Mouse (Mus musculus) midbrain, embryonic 11.5 days (tissue): ENCODE data around the gene Rgl2. TPM values are rescaled to one million over a fixed set of nuclear protein-coding genes. Genes with fewer than 3 reads are reported as not detected.
A peak's percentile ranks its signal among the peaks of the same experiment; 100 is the strongest.
"Not testable (repeated sequence)": the region's sequence is repeated elsewhere in the genome, so short reads cannot be mapped to it uniquely, and the experiment has no call there.

ENCODE experiments used
- ATAC-seq: fragments of 200-750 bp; cut with Nextera tagmentation; 2 replicates; pipeline ENCODE4 v1.8.0; 2017; ENCODE audit warnings: moderate TSS enrichment, moderate library complexity; ENCODE audit not compliant: low FRiP score
- DNase-seq: peaks from one replicate; pipeline ENCODE4 v3.0.0; 2015; ENCODE audit warnings: low spot score; ENCODE audit errors: missing footprints
- H3K27ac ChIP-seq: fragments of 300-500 bp; sonication (generic); 2 replicates; pipeline ENCODE4 v1.5.1; 2014; ENCODE audit warnings: low read depth, low read length
- H3K27me3 ChIP-seq: fragments of 300-500 bp; sonication (generic); 2 replicates; pipeline ENCODE4 v1.6.1; 2014; ENCODE audit warnings: mild to moderate bottlenecking, low read length, moderate library complexity, mixed read lengths; ENCODE audit not compliant: control insufficient read depth, insufficient read depth
- H3K36me3 ChIP-seq: fragments of 300-500 bp; sonication (generic); 2 replicates; pipeline ENCODE4 v1.6.1; 2014; ENCODE audit warnings: mild to moderate bottlenecking, low read length, moderate library complexity, mixed read lengths; ENCODE audit not compliant: control insufficient read depth, insufficient read depth
- H3K4me1 ChIP-seq: fragments of 300-500 bp; sonication (generic); 2 replicates; pipeline ENCODE4 v1.6.1; 2014; ENCODE audit warnings: low read length; ENCODE audit not compliant: control insufficient read depth, insufficient read depth
- H3K4me2 ChIP-seq: fragments of 300-500 bp; sonication (generic); 2 replicates; pipeline ENCODE4 v1.6.1; 2014; ENCODE audit warnings: mild to moderate bottlenecking, moderate library complexity
- H3K4me3 ChIP-seq: fragments of 300-500 bp; sonication (generic); 2 replicates; pipeline ENCODE4 v1.5.1; 2014; ENCODE audit warnings: low read depth, low read length
- H3K9ac ChIP-seq: fragments of 300-500 bp; sonication (generic); 2 replicates; pipeline ENCODE4 v1.6.1; 2014; ENCODE audit warnings: low read length
- H3K9me3 ChIP-seq: fragments of 300-500 bp; sonication (generic); 2 replicates; pipeline ENCODE4 v1.6.1; 2016; ENCODE audit warnings: low read length; ENCODE audit not compliant: control insufficient read depth
- WGBS: fragments of 180-500 bp; shearing (Covaris S2); extraction: QIAGEN DNeasy Blood & Tissue Kit; methylation state at CpG from one replicate; pipeline ENCODE4 v1.1.7; 2014; 5-methylcytosine and 5-hydroxymethylcytosine counted together
- microRNA-seq: library from miRNA; unstranded; fragments of <30 nt; microRNA quantifications from one replicate; pipeline ENCODE4, GENCODE M21; 2017
- polyA plus RNA-seq: library from polyadenylated mRNA; unstranded; fragments of >200 nt; fragmentation: Nextera tagmentation; extraction: Ambion mirVana; gene quantifications from 2 replicates; pipeline ENCODE4 v1.2.1, GENCODE M21; 2014

Rgl2 gene
- polyA plus RNA-seq, 1 experiment from 2014 or later, result 33.6 TPM

DNA sequence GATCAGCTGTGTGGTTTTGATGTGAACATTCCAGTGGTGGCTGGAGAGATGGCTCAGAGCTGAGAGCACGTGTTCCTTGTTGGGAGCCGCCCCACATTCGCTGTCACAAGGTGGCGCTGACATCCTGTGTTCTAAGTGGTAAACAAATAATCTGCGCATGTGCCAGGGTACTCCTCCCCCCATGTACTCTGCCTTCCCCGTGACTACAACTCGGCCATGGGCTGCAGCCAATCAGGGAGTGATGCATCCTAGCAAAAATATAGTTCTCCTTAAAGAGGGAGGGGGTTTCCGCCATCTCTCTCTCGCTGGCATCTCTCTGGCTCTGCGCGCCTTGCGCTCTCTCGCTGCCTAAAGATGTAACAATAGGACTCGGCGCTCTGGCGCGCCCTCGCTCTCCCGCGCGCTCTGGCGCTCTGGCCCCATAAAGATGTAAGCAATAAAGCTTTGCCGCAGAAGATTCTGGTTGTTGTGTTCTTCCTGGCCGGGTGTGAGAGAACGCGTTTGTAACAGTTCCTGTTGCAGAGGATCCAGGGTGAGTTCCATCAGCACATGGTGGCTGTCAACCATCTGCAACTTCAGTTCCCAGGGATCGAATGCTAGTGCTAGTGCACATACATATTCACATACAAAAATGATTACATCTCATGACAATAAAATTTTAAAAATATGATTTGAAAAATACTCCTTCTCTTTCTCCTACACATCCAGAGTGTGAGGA lies 52.0 kb downstream of the Rgl2 start:
- DNase-seq (peak; percentile 99), ATAC-seq (peak; percentile 94)
- H3K36me3 ChIP-seq, H3K4me1 ChIP-seq, H3K9me3 ChIP-seq: not testable (repeated sequence)
- under 1% methylated on average over 27 of the region's 27 CpGs for WGBS
- Histone ChIP-seq H3K27ac (peak overlapping the region; percentile 72), H3K27me3 (peaks cover 29% of the 10 kb centered on the region), H3K9ac (peak overlapping the region; percentile 61), H3K4me2 (peak overlapping the region; percentile 56), H3K4me3 (peak overlapping the region; percentile 44)

DNA sequence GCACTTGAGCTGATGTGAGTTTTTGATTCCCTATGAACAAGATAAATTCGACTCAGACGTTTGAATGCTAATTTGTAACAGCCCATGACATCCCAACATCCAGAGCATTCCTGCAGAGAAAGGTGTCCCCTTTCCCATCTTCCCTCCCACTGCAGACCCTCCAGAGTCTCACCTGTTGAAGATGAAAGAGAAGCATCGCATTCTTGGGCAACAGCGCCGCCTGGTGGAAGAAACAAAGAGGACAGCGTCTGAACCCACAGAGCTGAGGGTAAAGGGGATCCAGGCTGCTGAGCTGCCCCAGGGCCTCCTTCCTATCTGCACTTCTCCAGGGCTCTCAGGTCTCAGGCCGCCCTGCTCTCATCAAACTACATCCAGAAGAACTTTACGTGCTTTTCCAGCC lies 52.8 kb downstream of the Rgl2 start:
- H3K36me3 ChIP-seq, ATAC-seq, H3K9me3 ChIP-seq, H3K9ac ChIP-seq, H3K27ac ChIP-seq, H3K4me1 ChIP-seq: not testable (repeated sequence)
- WGBS, result 9% methylated on average over 8 of the region's 8 CpGs
- DNase-seq, result peak; percentile 97
- Histone ChIP-seq H3K4me2 (peak overlapping the region; percentile 56; the same call in 1 of the 2 replicates), H3K27me3 (peaks cover 28% of the 10 kb centered on the region), H3K4me3 (peak overlapping the region; percentile 44; the same call in 1 of the 2 replicates)

Small RNA genes lying within 50 kb of the gene (microRNA-seq; reads per million reads assigned to microRNA genes)
- not detected for gene Gm27740

Other genes starting within 250 kb of the Rgl2 start
- 581 and 639 TPM in 2 replicates for gene Hnrnpm, start 242.7 kb upstream of the Rgl2 start, polyA plus RNA-seq
- 37.3 and 39.0 TPM in 2 replicates for gene March2, start 210.9 kb upstream of the Rgl2 start, polyA plus RNA-seq
- 295 and 314 TPM in 2 replicates for gene Rab11b, start 169.0 kb upstream of the Rgl2 start, polyA plus RNA-seq
- gene Angptl4, start 147.7 kb upstream of the Rgl2 start, polyA plus RNA-seq, result 20.6 and 21.4 TPM in 2 replicates
- 18.3 and 23.9 TPM in 2 replicates for gene Kank3, start 119.0 kb upstream of the Rgl2 start, polyA plus RNA-seq
- 748 and 845 TPM in 2 replicates for gene Rps28, start 105.0 kb upstream of the Rgl2 start, polyA plus RNA-seq
- 408 and 456 TPM in 2 replicates for gene Ndufa7, start 105.0 kb upstream of the Rgl2 start, polyA plus RNA-seq
- gene Cd320, start 86.5 kb upstream of the Rgl2 start, polyA plus RNA-seq, result 67.5 and 70.5 TPM in 2 replicates
- not detected in 2 replicates for gene Gm7029, start 55.7 kb upstream of the Rgl2 start, polyA plus RNA-seq
- 8.1 and 11.4 TPM in 2 replicates for gene Kifc1, start 38.9 kb upstream of the Rgl2 start, polyA plus RNA-seq
- gene Platr17, start 24.4 kb upstream of the Rgl2 start, polyA plus RNA-seq, result 0.22 TPM in 1 of 2 replicates, not detected in the other
- 59.5 and 60.4 TPM in 2 replicates for gene Daxx, start 20.1 kb upstream of the Rgl2 start, polyA plus RNA-seq
- 13.6 and 14.8 TPM in 2 replicates for gene Tapbp, start 13.6 kb upstream of the Rgl2 start, polyA plus RNA-seq
- gene Zbtb22, start 13.6 kb upstream of the Rgl2 start, polyA plus RNA-seq, result 8.0 and 9.4 TPM in 2 replicates
- gene Pfdn6, start 10.8 kb downstream of the Rgl2 start, polyA plus RNA-seq, result 206 and 208 TPM in 2 replicates
- gene Wdr46, start 11.1 kb downstream of the Rgl2 start, polyA plus RNA-seq, result 27.4 and 28.9 TPM in 2 replicates
- 3.4 and 4.2 TPM in 2 replicates for gene B3galt4, start 21.9 kb downstream of the Rgl2 start, polyA plus RNA-seq
- 36.3 and 36.5 TPM in 2 replicates for gene Vps52, start 26.3 kb downstream of the Rgl2 start, polyA plus RNA-seq
- 1,159 and 1,302 TPM in 2 replicates for gene Rps18, start 26.5 kb downstream of the Rgl2 start, polyA plus RNA-seq
- 30.0 and 37.2 TPM in 2 replicates for gene H2-K1, start 70.8 kb downstream of the Rgl2 start, polyA plus RNA-seq
- 5.5 and 7.1 TPM in 2 replicates for gene Ring1, start 95.1 kb downstream of the Rgl2 start, polyA plus RNA-seq
- 95.4 and 99.0 TPM in 2 replicates for gene H2-Ke6, start 98.5 kb downstream of the Rgl2 start, polyA plus RNA-seq
- 85.1 and 97.4 TPM in 2 replicates for gene Slc39a7, start 102.1 kb downstream of the Rgl2 start, polyA plus RNA-seq
- gene Rxrb, start 102.3 kb downstream of the Rgl2 start, polyA plus RNA-seq, result 17.2 and 17.9 TPM in 2 replicates
- gene Col11a2, start 109.9 kb downstream of the Rgl2 start, polyA plus RNA-seq, result 0.52 and 1.4 TPM in 2 replicates
- 0.19 and 0.33 TPM in 2 replicates for gene H2-Oa, start 162.8 kb downstream of the Rgl2 start, polyA plus RNA-seq
- gene H2-DMa, start 190.0 kb downstream of the Rgl2 start, polyA plus RNA-seq, result 8.0 and 9.5 TPM in 2 replicates
- 98.7 and 99.2 TPM in 2 replicates for gene Brd2, start 193.1 kb downstream of the Rgl2 start, polyA plus RNA-seq
- not detected in 2 replicates for gene H2-DMb2, start 213.8 kb downstream of the Rgl2 start, polyA plus RNA-seq
- 0.25 and 0.38 TPM in 2 replicates for gene H2-DMb1, start 223.5 kb downstream of the Rgl2 start, polyA plus RNA-seq